Mouse (Mus musculus) liver, postnatal 0 days (tissue): ENCODE data around the gene Rflnb.

Source experiments
- CTCF ChIP-seq: sonication (generic); IDR thresholded peaks from 2 replicates; pipeline ENCODE4 v1.5.1; 2016; ENCODE audit warnings: antibody characterized with exemption, low read depth
- EP300 ChIP-seq: IDR thresholded peaks from 2 replicates; pipeline ENCODE4 v1.6.1; 2016; ENCODE audit warnings: antibody characterized with exemption, low read depth, mild to moderate bottlenecking

GRCm38 (mm10) chr11:76042882-76043281 lies 15.3 kb upstream of the Rflnb start:
- TF ChIP-seq CTCF (no peak), EP300 (no peak)
